Mouse (Mus musculus): ENCODE measurements around the gene Pnn. TPM values are rescaled to one million over a fixed set of nuclear protein-coding genes. Genes with fewer than 3 reads are reported as not detected.

Gene Pnn
- polyA plus RNA-seq (2012; ENCODE audit: insufficient read depth, low replicate concordance) = 14.7 and 32.9 TPM in 2 replicates

DNA sequence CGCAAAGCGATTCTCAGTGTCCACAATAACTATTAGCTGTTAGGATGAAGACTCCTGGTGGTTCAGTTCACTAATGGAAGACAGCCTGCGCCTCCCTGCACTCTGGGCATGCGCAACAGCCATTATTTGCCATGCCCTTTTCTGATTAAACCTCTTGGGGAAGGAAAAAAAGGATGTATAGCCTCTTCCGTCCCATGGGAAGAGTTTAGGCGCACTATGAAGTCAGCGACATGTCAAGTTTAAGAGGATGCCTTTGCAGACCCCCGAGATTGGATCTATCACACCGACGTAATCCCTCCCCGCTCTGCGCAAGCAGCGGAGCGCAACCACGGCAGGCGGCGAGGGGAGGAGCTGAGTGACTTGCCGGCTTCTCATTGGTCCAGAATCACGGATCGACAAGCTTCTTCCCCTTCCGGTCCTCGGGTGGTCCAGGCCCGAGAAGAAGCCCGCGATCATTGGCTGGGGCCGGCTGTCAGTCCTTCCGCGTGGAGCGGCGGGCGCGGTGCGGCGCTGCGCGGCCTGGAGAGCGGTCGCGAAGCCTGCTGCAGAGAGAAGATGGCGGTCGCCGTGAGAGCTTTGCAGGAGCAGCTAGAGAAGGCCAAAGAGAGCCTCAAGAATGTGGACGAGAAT, at the start of gene Pnn:
Gene Pnn, plus strand, starts transcription at position 437 of the 630 bp plus-strand sequence.
- peaks cover 36% of the 10 kb centered on the region for H3K36me3 ChIP-seq (replicated peaks; ENCODE audit: low read length)

DNA sequence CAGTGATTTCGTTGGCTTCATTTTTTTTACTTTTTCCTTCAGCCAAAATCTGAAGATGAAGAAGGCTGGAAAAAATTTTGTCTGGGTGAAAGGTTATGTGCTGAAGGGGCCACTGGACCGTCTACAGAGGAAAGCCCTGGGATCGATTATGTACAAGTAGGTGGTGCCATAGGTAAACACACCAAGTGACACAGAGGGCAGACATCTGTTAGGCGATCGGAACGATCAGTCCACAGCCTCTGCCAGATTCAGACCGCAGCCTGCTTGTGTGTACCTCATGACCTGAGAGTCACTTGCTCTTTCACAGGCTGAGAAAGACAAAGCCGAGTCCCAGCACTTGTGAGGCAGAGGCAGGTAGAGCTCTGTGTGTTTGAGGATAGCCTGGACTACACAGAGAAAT, 48.7 kb upstream of the Pnn start:
- no peaks in the 10 kb centered on the region for H3K27me3 ChIP-seq (replicated peaks)
- no peaks in the 10 kb centered on the region for H3K9me3 ChIP-seq
- H3K4me1 ChIP-seq = peaks cover 16% of the 10 kb centered on the region; the same call in 1 of the 2 replicates
- no peak overlapping the region for H3K4me3 ChIP-seq (replicated peaks)
- TF ChIP-seq GATA1 (IDR thresholded peaks at IDR 0.05; ENCODE audit: borderline replicate concordance, low read length) (no peak), FLI1 (IDR thresholded peaks at IDR 0.05; ENCODE audit: low read length) (no peak)
- H3K36me3 ChIP-seq (replicated peaks; ENCODE audit: low read length) = peaks cover 66% of the 10 kb centered on the region

More for the DNA sequence above, at the start of gene Pnn:
- H3K9me3 ChIP-seq = no peaks in the 10 kb centered on the region
- 0 out of 3 replicates have a peak, but pooled peaks have one; percentile 4 for TF ChIP-seq GATA1 (IDR thresholded peaks at IDR 0.05; ENCODE audit: borderline replicate concordance, low read length)
- no peak for TF ChIP-seq FLI1 (IDR thresholded peaks at IDR 0.05; ENCODE audit: low read length)
- H3K27me3 ChIP-seq (replicated peaks) = no peaks in the 10 kb centered on the region
- H3K4me3 ChIP-seq (replicated peaks) = peak within 1 kb of the TSS; percentile 96
- H3K4me1 ChIP-seq = peaks cover 20% of the 10 kb centered on the region; the same call in 1 of the 2 replicates

GRCm38 (mm10) chr12:59019891-59020290, 46.8 kb upstream of the Pnn start:
- H3K4me3 ChIP-seq (replicated peaks) = no peak overlapping the region
- no peaks in the 10 kb centered on the region for H3K27me3 ChIP-seq (replicated peaks)
- H3K36me3 ChIP-seq (replicated peaks; ENCODE audit: low read length) = peaks cover 78% of the 10 kb centered on the region
- H3K9me3 ChIP-seq = no peaks in the 10 kb centered on the region
- TF ChIP-seq FLI1 (IDR thresholded peaks at IDR 0.05; ENCODE audit: low read length) (no peak), GATA1 (IDR thresholded peaks at IDR 0.05; ENCODE audit: borderline replicate concordance, low read length) (no peak)
- H3K4me1 ChIP-seq = peaks cover 10% of the 10 kb centered on the region; the same call in 1 of the 2 replicates

DNA sequence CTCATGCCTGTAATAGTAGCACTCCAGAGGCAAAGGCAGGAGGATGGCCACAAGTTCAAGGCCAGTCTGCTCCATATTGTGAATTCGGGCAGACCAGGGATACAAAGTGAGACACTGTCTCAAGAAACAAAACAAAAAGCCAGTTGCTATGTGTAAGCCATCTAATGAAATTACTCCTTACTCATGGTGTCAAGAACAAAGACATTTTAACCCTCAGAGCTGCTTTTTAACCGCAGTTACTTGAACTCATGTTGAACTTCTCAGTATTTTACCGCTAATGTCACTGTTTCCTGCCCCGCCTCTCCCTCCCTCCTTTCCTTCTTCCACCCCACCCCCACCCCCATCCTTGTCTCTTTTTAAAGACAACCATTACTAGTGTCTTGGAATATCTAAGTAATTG, 45.4 kb upstream of the Pnn start:
- Histone ChIP-seq H3K4me1 (peaks cover 8% of the 10 kb centered on the region; the same call in 1 of the 2 replicates), H3K4me3 (replicated peaks) (peak overlapping the region; percentile 50), H3K9me3 (no peaks in the 10 kb centered on the region), H3K27me3 (replicated peaks) (no peaks in the 10 kb centered on the region), H3K36me3 (replicated peaks; ENCODE audit: low read length) (peaks cover 82% of the 10 kb centered on the region)
- TF ChIP-seq FLI1 (IDR thresholded peaks at IDR 0.05; ENCODE audit: low read length) (no peak), GATA1 (IDR thresholded peaks at IDR 0.05; ENCODE audit: borderline replicate concordance, low read length) (no peak)

DNA sequence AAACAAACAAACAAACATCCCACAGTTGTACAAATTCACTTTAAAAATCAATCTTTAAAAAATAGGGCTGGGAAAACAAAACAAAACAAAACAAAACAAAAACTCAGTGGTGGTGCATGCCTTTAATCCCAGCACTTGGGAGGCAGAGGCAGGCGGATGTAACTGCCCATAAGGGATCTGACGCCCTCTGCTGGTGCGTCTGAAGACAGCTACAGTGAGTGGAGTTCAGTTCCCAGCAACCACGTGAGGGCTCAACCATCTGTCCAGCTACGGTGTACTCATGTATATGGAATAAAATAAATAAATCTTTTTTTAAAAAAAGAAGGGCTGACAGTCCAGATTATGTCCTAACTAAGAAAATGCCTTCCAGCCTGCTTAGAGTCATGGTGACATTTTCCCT, 34.6 kb upstream of the Pnn start:
- Histone ChIP-seq H3K27me3 (replicated peaks) (no peaks in the 10 kb centered on the region), H3K9me3 (no peaks in the 10 kb centered on the region), H3K4me3 (replicated peaks) (no peak overlapping the region), H3K36me3 (replicated peaks; ENCODE audit: low read length) (peaks cover 19% of the 10 kb centered on the region), H3K4me1 (peaks cover 7% of the 10 kb centered on the region)
- TF ChIP-seq FLI1 (IDR thresholded peaks at IDR 0.05; ENCODE audit: low read length) = no peak
- no peak for TF ChIP-seq GATA1 (IDR thresholded peaks at IDR 0.05; ENCODE audit: borderline replicate concordance, low read length)

DNA sequence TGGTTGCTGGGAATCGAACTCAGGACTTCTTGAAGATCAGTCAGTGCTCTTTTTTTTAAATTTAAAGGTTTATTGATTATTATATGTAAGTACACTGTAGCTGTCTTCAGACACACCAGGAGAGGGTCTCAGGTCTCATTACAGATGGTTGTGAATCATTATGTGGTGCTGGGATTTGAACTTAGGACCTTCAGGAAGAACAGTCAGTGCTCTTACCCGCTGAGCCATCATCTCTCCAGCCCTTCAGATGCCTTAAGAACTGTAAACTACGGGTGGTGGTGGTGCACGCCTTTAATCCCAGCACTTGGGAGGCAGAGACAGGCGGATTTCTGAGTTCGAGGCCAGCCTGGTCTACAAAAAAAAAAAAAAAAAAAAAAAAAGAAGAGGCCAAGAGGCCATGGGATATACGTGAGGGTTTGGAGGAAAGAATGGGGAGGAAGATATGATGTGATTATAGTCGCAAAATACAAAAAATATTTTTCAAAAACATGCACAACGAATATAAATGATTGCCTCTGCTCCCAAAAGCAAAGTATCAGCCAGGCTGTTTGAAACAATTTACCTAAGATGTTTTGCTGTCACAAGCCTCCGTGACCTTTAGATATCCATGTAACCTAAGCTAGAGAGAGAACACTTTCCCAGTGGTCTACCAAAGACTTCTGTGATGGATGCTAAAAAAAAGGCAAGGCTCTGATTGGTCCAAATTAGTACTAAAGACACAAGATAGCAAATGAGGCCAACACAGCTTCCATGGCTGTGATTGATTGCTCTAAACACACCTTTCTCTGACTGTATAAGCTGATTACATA, 27.3 kb upstream of the Pnn start:
- Histone ChIP-seq H3K4me3 (replicated peaks) (peak overlapping the region; percentile 90), H3K36me3 (replicated peaks; ENCODE audit: low read length) (peaks cover 35% of the 10 kb centered on the region), H3K4me1 (peaks cover 28% of the 10 kb centered on the region), H3K27me3 (replicated peaks) (no peaks in the 10 kb centered on the region), H3K9me3 (no peaks in the 10 kb centered on the region)
- TF ChIP-seq GATA1 (IDR thresholded peaks at IDR 0.05; ENCODE audit: borderline replicate concordance, low read length) (no peak), FLI1 (IDR thresholded peaks at IDR 0.05; ENCODE audit: low read length) (no peak)

DNA sequence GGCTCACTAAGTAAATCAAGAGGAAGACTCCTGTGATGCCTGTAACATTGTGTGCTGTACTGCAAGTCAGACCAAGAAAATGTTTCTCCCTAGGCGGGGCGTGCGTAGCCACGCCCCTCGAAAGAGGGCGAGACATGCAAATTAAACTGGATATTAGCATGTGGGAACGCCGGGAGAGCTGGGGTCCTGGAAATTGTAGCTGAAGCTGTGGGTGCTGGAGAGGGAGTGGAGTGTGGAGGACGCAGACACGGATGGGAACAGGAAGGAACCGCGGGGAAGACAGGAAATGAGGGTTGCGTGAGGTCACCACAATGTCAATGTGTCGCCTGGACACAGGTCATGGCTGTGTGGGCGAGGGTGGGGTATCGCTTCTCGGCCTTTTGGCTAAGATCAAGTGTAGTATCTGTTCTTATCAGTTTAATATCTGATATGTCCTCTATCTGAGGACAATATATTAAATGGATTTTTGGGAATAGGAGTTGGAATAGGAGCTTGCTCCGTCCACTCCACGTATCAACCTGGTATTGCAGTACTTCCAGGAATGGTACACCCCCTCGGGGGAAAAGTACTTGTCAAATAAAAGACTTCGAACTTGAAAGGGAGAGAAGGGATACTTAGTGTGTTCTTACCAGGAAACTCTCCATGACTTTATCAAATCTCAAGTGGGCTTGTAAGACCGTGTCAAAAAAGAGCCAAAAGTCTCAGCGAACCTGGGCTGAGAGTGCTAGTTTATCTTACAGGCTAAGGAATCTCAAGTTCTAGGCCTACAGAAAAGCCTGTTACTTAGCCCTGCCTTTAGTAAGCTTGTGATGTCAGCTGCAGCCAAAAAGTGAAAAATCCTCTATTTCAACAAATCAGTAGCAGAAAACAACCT, 26.5 kb upstream of the Pnn start:
- Histone ChIP-seq H3K36me3 (replicated peaks; ENCODE audit: low read length) (peaks cover 44% of the 10 kb centered on the region), H3K9me3 (no peaks in the 10 kb centered on the region), H3K4me1 (peaks cover 36% of the 10 kb centered on the region), H3K27me3 (replicated peaks) (no peaks in the 10 kb centered on the region), H3K4me3 (replicated peaks) (peak overlapping the region; percentile 90)
- TF ChIP-seq FLI1 (IDR thresholded peaks at IDR 0.05; ENCODE audit: low read length) (no peak), GATA1 (IDR thresholded peaks at IDR 0.05; ENCODE audit: borderline replicate concordance, low read length) (no peak)

DNA sequence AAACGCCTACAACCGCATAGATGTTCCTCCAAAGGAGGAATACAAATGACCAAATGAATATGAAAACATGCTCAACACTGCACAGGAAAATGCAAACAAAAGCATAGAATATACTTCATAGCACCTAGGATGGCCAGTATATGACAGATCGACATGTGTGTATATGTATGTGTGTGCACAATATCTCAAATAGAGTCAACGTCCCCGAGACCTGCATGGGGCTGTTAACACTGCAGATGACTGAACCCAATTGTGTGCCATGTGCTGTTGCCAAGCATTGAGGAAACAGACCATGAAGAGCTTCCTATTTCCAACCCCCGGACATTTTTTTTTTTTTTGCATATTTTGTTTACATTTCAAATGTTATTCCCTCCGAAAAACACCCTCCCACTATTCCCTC, 25.8 kb upstream of the Pnn start:
- no peaks in the 10 kb centered on the region for H3K9me3 ChIP-seq
- TF ChIP-seq FLI1 (IDR thresholded peaks at IDR 0.05; ENCODE audit: low read length) (no peak), GATA1 (IDR thresholded peaks at IDR 0.05; ENCODE audit: borderline replicate concordance, low read length) (no peak)
- H3K4me3 ChIP-seq (replicated peaks) = no peak overlapping the region
- H3K36me3 ChIP-seq (replicated peaks; ENCODE audit: low read length) = peaks cover 50% of the 10 kb centered on the region
- no peaks in the 10 kb centered on the region for H3K27me3 ChIP-seq (replicated peaks)
- H3K4me1 ChIP-seq = peaks cover 42% of the 10 kb centered on the region

DNA sequence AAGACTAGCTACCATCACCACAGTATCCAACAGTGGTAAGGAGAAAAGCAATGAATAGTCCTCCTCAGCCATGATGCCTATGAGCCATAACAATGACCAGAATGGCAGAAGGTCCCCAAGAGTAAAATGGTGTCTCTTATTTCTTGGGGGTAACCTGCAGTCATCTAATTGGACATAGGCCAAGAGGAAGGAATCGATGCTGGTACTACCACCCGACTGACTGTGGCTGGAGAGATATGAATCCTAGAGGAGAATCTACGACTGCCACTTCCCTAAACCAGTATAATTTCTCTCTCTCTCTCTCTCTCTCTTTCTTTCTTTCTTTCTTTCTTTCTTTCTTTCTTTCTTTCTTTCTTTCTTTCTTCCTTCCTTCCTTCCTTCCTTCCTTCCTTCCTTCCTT, 14.2 kb upstream of the Pnn start:
- peaks cover 67% of the 10 kb centered on the region for H3K4me1 ChIP-seq
- H3K36me3 ChIP-seq (replicated peaks; ENCODE audit: low read length) = peaks cover 79% of the 10 kb centered on the region
- no peaks in the 10 kb centered on the region for H3K27me3 ChIP-seq (replicated peaks)
- H3K9me3 ChIP-seq = no peaks in the 10 kb centered on the region
- TF ChIP-seq GATA1 (IDR thresholded peaks at IDR 0.05; ENCODE audit: borderline replicate concordance, low read length) = no peak
- no peak for TF ChIP-seq FLI1 (IDR thresholded peaks at IDR 0.05; ENCODE audit: low read length)
- H3K4me3 ChIP-seq (replicated peaks) = no peak overlapping the region

Data from megakaryocyte, embryonic 14.5 days (primary cell).